Mouse (Mus musculus): Measurements from ENCODE around the gene Gm44790. TPM values are rescaled to one million over a fixed set of nuclear protein-coding genes. Genes with fewer than 3 reads are reported as not detected.
A peak's percentile ranks its signal among the peaks of the same experiment; 100 is the strongest.

Gene Gm44790
- total RNA-seq, 1 experiment from 2014 or later: not detected

GRCm38 (mm10) chr6:86402681-86403607, 23.5 kb upstream of the Gm44790 start:
- ATAC-seq (ENCODE audit: extremely low read depth, insufficient number of reproducible peaks, low FRiP score, poor library complexity, severe bottlenecking): no peak

- peak; percentile 21; the same call in 1 of the 2 replicates for ATAC-seq (ENCODE audit: extremely low read depth, insufficient number of reproducible peaks, low FRiP score, poor library complexity, severe bottlenecking)
Observed at GRCm38 (mm10) chr6:86403728-86404099, 22.7 kb upstream of the Gm44790 start.

GRCm38 (mm10) chr6:86404100-86404861, 22.2 kb upstream of the Gm44790 start, which contains the start of gene Tia1:
Tia1 (plus strand) TSS chr6:86404219.
- ATAC-seq (ENCODE audit: extremely low read depth, insufficient number of reproducible peaks, low FRiP score, poor library complexity, severe bottlenecking): peak; percentile 86

GRCm38 (mm10) chr6:86404996-86405395, 21.5 kb upstream of the Gm44790 start:
- no peak for ATAC-seq (ENCODE audit: extremely low read depth, insufficient number of reproducible peaks, low FRiP score, poor library complexity, severe bottlenecking)

- ATAC-seq (ENCODE audit: extremely low read depth, insufficient number of reproducible peaks, low FRiP score, poor library complexity, severe bottlenecking): no peak
Observed at GRCm38 (mm10) chr6:86406306-86406705, 20.2 kb upstream of the Gm44790 start.

- ATAC-seq (ENCODE audit: extremely low read depth, insufficient number of reproducible peaks, low FRiP score, poor library complexity, severe bottlenecking): no peak
Observed at GRCm38 (mm10) chr6:86418711-86419110, 7.7 kb upstream of the Gm44790 start.

- ATAC-seq (ENCODE audit: extremely low read depth, insufficient number of reproducible peaks, low FRiP score, poor library complexity, severe bottlenecking): no peak
Observed at GRCm38 (mm10) chr6:86419239-86419638, 7.2 kb upstream of the Gm44790 start.

GRCm38 (mm10) chr6:86420491-86420890, 6.0 kb upstream of the Gm44790 start:
- ATAC-seq (ENCODE audit: extremely low read depth, insufficient number of reproducible peaks, low FRiP score, poor library complexity, severe bottlenecking): peak; percentile 77; the same call in 1 of the 2 replicates

GRCm38 (mm10) chr6:86431531-86431930, 5.1 kb downstream of the Gm44790 start:
- no peak for ATAC-seq (ENCODE audit: extremely low read depth, insufficient number of reproducible peaks, low FRiP score, poor library complexity, severe bottlenecking)

- no peak for ATAC-seq (ENCODE audit: extremely low read depth, insufficient number of reproducible peaks, low FRiP score, poor library complexity, severe bottlenecking)
Observed at GRCm38 (mm10) chr6:86433696-86434095, 7.2 kb downstream of the Gm44790 start.

- peak; percentile 48; the same call in 1 of the 2 replicates for ATAC-seq (ENCODE audit: extremely low read depth, insufficient number of reproducible peaks, low FRiP score, poor library complexity, severe bottlenecking)
Observed at GRCm38 (mm10) chr6:86437711-86438110, 11.3 kb downstream of the Gm44790 start.

GRCm38 (mm10) chr6:86438272-86439118, 12.0 kb downstream of the Gm44790 start, which contains the start of gene C87436:
C87436 (plus strand) TSS chr6:86438374.
- peak; percentile 84 for ATAC-seq (ENCODE audit: extremely low read depth, insufficient number of reproducible peaks, low FRiP score, poor library complexity, severe bottlenecking)

GRCm38 (mm10) chr6:86439119-86439496, 12.7 kb downstream of the Gm44790 start:
- no peak for ATAC-seq (ENCODE audit: extremely low read depth, insufficient number of reproducible peaks, low FRiP score, poor library complexity, severe bottlenecking)

GRCm38 (mm10) chr6:86439531-86439930, 13.1 kb downstream of the Gm44790 start:
- no peak for ATAC-seq (ENCODE audit: extremely low read depth, insufficient number of reproducible peaks, low FRiP score, poor library complexity, severe bottlenecking)

GRCm38 (mm10) chr6:86441571-86441970, 15.1 kb downstream of the Gm44790 start:
- ATAC-seq (ENCODE audit: extremely low read depth, insufficient number of reproducible peaks, low FRiP score, poor library complexity, severe bottlenecking): no peak

GRCm38 (mm10) chr6:86445551-86445950, 19.1 kb downstream of the Gm44790 start:
- no peak for ATAC-seq (ENCODE audit: extremely low read depth, insufficient number of reproducible peaks, low FRiP score, poor library complexity, severe bottlenecking)

GRCm38 (mm10) chr6:86446927-86447568, 20.6 kb downstream of the Gm44790 start:
- no peak for ATAC-seq (ENCODE audit: extremely low read depth, insufficient number of reproducible peaks, low FRiP score, poor library complexity, severe bottlenecking)

- no peak for ATAC-seq (ENCODE audit: extremely low read depth, insufficient number of reproducible peaks, low FRiP score, poor library complexity, severe bottlenecking)
Observed at GRCm38 (mm10) chr6:86456727-86457126, 30.3 kb downstream of the Gm44790 start.
